Mouse (Mus musculus) macrophage (primary cell): Measurements from ENCODE around the gene Lfng. TPM values are rescaled to one million over a fixed set of nuclear protein-coding genes. Genes with fewer than 3 reads are reported as not detected.

Experiments used
- H3K27ac ChIP-seq: fragments of 350-480 bp; formaldehyde crosslinking; 2 replicates; pipeline ENCODE4 v1.9.0; 2021
- H3K36me3 ChIP-seq: fragments of 350-480 bp; formaldehyde crosslinking; 2 replicates; pipeline ENCODE4 v1.9.0; 2021; ENCODE audit errors: inconsistent target
- H3K4me3 ChIP-seq: fragments of 350-480 bp; formaldehyde crosslinking; 2 replicates; pipeline ENCODE4 v1.9.0; 2021; ENCODE audit errors: inconsistent target
- H3K79me2 ChIP-seq: fragments of 350-480 bp; formaldehyde crosslinking; 2 replicates; pipeline ENCODE4 v1.9.0; 2021; ENCODE audit errors: inconsistent target
- WGBS: methylation state at CpG from one replicate; pipeline ENCODE4 v1.1.7; 2026; ENCODE audit warnings: inconsistent platforms; ENCODE audit not compliant: missing documents; 5-methylcytosine and 5-hydroxymethylcytosine counted together
- polyA plus RNA-seq: library from polyadenylated mRNA; stranded (reverse); fragments of 250-400 nt; gene quantifications from 3 replicates; pipeline ENCODE4 v1.2.4, GENCODE M21; 2018; ENCODE audit warnings: inconsistent platforms

The Lfng gene
- polyA plus RNA-seq, 1 experiment from 2014 or later = 33.7 TPM

- WGBS = 85% methylated on average over 8 of the region's 8 CpGs
- peaks cover 20% of the 10 kb centered on the region for H3K79me2 ChIP-seq
- no peak overlapping the region for H3K27ac ChIP-seq
- no peaks in the 10 kb centered on the region for H3K36me3 ChIP-seq
- H3K4me3 ChIP-seq = no peak overlapping the region
These were observed 2.7 kb upstream of the Lfng start for GRCm38 (mm10) chr5:140604386-140604785.

DNA sequence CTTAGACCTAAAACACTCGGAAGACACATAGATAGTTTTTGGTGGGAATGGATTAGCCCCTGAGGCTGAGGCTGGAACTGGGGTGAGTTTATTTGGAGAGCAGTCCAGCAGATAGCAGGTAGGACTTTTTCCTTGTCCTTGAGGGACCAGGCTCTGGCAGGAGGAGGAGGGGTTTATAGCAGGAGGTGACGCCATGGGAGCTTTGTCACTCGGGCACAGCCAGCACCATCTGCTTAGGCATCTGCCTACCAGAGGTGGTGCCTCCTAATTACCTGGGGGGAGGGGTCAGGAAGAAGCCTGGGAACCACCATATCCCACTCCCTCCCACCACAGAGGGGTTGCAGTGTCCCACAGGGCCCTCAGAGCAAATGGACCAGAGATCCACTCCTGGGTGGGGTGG lies 1.9 kb upstream of the Lfng start:
- H3K79me2 ChIP-seq = peaks cover 29% of the 10 kb centered on the region
- 68% methylated on average over 3 of the region's 3 CpGs for WGBS
- no peaks in the 10 kb centered on the region for H3K36me3 ChIP-seq
- H3K27ac ChIP-seq = no peak overlapping the region
- no peak overlapping the region for H3K4me3 ChIP-seq

DNA sequence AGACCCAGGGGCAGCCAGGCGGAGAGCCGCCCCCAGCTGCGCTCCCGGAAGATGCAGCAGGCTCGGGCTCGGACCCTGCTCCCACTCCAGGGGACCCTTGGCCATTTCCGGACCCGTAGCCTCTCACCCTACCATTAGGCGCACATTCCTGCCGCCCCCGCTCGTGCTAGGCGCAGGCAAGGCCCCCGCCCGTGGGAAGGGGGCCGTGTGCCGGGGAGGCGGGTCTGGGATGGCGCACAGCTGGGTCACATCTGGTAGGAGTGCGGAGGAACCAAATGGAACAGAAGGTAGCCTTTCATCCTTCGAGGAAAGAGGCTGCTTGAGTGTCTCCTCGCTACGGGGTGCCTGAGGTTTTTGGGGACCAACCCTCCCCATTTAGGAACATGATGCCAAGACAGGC lies 734 bp upstream of the Lfng start:
- Histone ChIP-seq H3K4me3 (no peak overlapping the region), H3K79me2 (peaks cover 39% of the 10 kb centered on the region), H3K36me3 (no peaks in the 10 kb centered on the region), H3K27ac (no peak overlapping the region)
- WGBS = 21% methylated on average over 23 of the region's 23 CpGs

DNA sequence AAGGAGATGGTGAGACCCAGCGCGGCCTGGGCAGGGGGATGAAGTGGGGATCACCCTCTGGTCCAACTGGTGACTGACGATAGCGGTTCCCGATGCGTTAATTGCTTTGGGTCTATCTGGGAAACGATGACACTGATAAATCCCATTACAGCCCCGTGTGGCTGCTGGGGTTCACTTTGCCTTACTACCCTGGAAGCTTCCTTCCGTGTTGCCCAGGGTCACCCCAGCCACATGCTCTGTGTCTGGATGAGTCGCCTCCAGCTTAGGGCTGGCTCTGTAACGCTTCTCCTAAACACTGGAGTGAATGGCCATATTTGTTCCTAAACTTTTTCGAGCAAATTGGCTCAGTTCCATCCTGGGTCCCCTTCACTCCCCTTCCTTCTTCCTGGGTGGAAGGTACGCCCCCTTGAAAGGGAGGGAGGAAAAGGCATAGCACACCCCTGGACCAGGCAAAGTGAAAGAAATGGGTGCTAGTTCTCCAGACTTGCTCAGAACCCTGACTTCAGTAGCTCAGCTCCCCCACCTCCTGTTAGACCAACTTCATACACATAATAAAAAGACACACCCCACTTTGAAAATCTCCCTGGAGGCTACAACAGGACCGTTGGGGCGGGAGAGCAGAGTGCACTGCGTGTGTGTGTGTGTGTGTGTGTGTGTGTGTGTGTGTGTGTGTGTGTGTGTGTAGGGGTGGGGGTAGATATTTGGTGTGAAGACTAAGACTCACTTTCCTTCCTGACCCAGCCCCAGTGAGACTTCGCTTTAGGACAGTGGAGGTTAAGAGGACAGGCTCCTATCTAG lies 915 bp downstream of the Lfng start:
- under 1% methylated on average over 14 of the region's 17 CpGs for WGBS
- Histone ChIP-seq H3K27ac (peak overlapping the region; percentile 93), H3K79me2 (peaks cover 55% of the 10 kb centered on the region), H3K36me3 (peaks cover 12% of the 10 kb centered on the region), H3K4me3 (peak overlapping the region; percentile 92)

- H3K4me3 ChIP-seq = peak overlapping the region; percentile 92
- WGBS = 3% methylated on average over 13 of the region's 16 CpGs
- peaks cover 18% of the 10 kb centered on the region for H3K36me3 ChIP-seq
- peaks cover 61% of the 10 kb centered on the region for H3K79me2 ChIP-seq
- peak overlapping the region; percentile 93 for H3K27ac ChIP-seq
These were observed 1.5 kb downstream of the Lfng start for GRCm38 (mm10) chr5:140608634-140609015.

GRCm38 (mm10) chr5:140609511-140610272 lies 2.6 kb downstream of the Lfng start:
- H3K27ac ChIP-seq = peak overlapping the region; percentile 93

GRCm38 (mm10) chr5:140610273-140611011 lies 3.3 kb downstream of the Lfng start:
- Histone ChIP-seq H3K36me3 (peaks cover 30% of the 10 kb centered on the region), H3K79me2 (peaks cover 76% of the 10 kb centered on the region), H3K27ac (peak overlapping the region; percentile 93), H3K4me3 (peak overlapping the region; percentile 92)
- WGBS = 6% methylated on average over 22 of the region's 30 CpGs

More at GRCm38 (mm10) chr5:140609511-140610272, 2.6 kb downstream of the Lfng start:
- Histone ChIP-seq H3K79me2 (peaks cover 72% of the 10 kb centered on the region), H3K36me3 (peaks cover 29% of the 10 kb centered on the region), H3K4me3 (peak overlapping the region; percentile 92)
- 5% methylated on average over 12 of the region's 13 CpGs for WGBS

- H3K4me3 ChIP-seq = peak overlapping the region; percentile 21
- H3K79me2 ChIP-seq = peaks cover 76% of the 10 kb centered on the region
- 21% methylated on average over 20 of the region's 21 CpGs for WGBS
- H3K27ac ChIP-seq = peak overlapping the region; percentile 93
- peaks cover 30% of the 10 kb centered on the region for H3K36me3 ChIP-seq
These were observed 4.0 kb downstream of the Lfng start for GRCm38 (mm10) chr5:140611021-140611583.

DNA sequence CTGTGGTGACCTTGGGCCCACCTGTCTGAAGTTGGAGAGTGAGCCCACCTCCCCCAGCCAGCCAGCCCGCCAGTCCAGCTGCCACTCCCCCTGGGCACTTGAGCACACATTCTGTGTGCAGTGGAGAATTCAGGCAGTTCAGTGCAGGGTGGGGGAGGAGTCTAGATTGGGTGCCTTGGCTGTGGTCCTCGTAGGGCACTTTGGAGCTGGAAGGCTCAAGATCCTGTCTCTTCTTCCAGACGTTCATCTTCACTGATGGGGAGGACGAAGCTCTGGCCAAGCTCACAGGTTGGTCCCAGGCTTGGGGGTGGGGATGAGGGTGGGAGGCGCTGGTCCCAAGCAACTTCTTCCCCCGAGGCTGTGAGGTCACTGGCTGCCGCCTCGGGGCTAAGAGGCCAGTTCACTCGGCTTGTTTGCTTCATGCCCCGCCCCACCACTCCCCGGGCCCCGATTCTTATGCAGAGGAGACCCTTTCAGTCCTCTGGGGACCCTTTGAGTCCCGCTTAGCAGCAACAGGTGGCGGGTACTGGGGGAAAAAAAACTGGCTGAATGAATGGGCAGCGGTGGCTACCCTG lies 4.6 kb downstream of the Lfng start:
- Histone ChIP-seq H3K4me3 (no peak overlapping the region), H3K79me2 (peaks cover 76% of the 10 kb centered on the region), H3K36me3 (peaks cover 30% of the 10 kb centered on the region), H3K27ac (peak overlapping the region; percentile 93)
- 87% methylated on average over 15 of the region's 15 CpGs for WGBS

GRCm38 (mm10) chr5:140612191-140612590 lies 5.1 kb downstream of the Lfng start:
- Histone ChIP-seq H3K4me3 (no peak overlapping the region), H3K36me3 (peaks cover 30% of the 10 kb centered on the region), H3K27ac (no peak overlapping the region), H3K79me2 (peaks cover 76% of the 10 kb centered on the region)
- WGBS = 95% methylated on average over 17 of the region's 18 CpGs

DNA sequence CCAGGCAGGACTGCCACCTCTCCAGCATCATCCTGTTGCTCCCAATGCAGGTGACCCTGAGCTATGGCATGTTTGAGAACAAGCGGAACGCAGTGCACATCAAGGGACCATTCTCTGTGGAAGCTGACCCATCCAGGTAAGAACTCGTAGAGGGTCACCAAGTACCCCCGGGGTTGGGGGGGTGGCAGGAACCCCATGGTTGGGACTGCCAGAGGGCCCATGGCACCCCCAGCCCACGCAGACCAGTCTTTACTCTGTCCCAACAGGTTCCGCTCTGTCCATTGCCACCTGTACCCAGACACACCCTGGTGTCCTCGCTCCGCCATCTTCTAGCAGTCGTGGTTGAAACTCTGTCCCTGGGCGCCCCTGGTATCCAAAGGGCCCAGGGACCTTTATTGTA lies 7.0 kb downstream of the Lfng start:
- WGBS = 94% methylated on average over 10 of the region's 10 CpGs
- Histone ChIP-seq H3K36me3 (peaks cover 30% of the 10 kb centered on the region), H3K79me2 (peaks cover 58% of the 10 kb centered on the region), H3K27ac (no peak overlapping the region), H3K4me3 (no peak overlapping the region)

DNA sequence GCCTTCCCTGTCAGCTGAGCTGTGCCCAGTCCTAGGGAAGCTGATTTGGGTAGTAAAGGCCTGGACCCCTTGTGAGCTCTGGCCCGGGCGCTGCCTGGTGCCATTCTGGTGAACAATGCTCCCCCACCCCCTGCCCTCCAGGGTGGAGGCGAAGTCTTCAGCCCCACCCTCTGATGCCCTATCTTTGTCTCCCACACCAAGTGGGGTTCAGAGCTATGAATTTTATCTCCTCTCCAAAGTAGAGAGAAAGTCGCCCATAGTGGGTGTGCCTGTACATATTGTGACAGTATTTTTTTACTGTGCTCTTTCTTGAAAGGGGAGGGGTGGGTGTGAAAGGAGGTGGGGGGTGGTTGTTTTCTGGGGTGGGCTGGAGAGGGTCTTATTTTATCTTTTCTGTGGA lies 7.7 kb downstream of the Lfng start:
- H3K79me2 ChIP-seq = peaks cover 51% of the 10 kb centered on the region
- H3K4me3 ChIP-seq = no peak overlapping the region
- H3K27ac ChIP-seq = peak overlapping the region; percentile 98; the same call in 1 of the 2 replicates
- WGBS = 92% methylated on average over 4 of the region's 4 CpGs
- H3K36me3 ChIP-seq = peaks cover 30% of the 10 kb centered on the region

GRCm38 (mm10) chr5:140615321-140616109 lies 8.4 kb downstream of the Lfng start:
- H3K79me2 ChIP-seq = peaks cover 44% of the 10 kb centered on the region
- WGBS = 79% methylated on average over 8 of the region's 10 CpGs
- H3K36me3 ChIP-seq = peaks cover 30% of the 10 kb centered on the region
- peak overlapping the region; percentile 98 for H3K27ac ChIP-seq
- H3K4me3 ChIP-seq = no peak overlapping the region
